Mouse (Mus musculus): ENCODE results near the gene Zfp382.

- TF ChIP-seq CTCF (IDR thresholded peaks at IDR 0.05; ENCODE audit: control insufficient read depth, insufficient read depth, low read length) = no peak
- TF ChIP-seq POLR2A (IDR thresholded peaks at IDR 0.05; ENCODE audit: borderline replicate concordance, control insufficient read depth, low read depth, low read length) = no peak; the same call in 1 of the 2 replicates
Measured at GRCm38 (mm10) chr7:30072146-30073028, 49.4 kb upstream of the Zfp382 start, which contains the start of gene Zfp82.
